9 mouse cellular contexts compared by ENCODE assay signal in genomic region chr10:60808447-60808846, GRCm38 (mm10). TPM values are rescaled to one million over a fixed set of nuclear protein-coding genes. Genes with fewer than 3 reads are reported as not detected.
DNase-seq lines count a peak whose midpoint lies in the region; ATAC-seq and TF ChIP-seq lines count a peak whose summit lies in the region.
"Had no signal": no experiment of that assay in that cellular context is flagged by ENCODE, and none has a peak within 500 bp of the region (broad histone marks: within the 10 kb centered on the region; RNA-seq: fewer than 3 reads in every experiment).

No protein-coding gene starts in this region.

- WGBS in kidney, embryonic 14.5 days, result 73% methylated on average over 6 of the region's 6 CpGs
- WGBS in kidney, adult 2 months, result 71% methylated on average over 6 of the region's 6 CpGs
- 59% methylated on average over 6 of the region's 6 CpGs for WGBS in limb, embryonic 14.5 days

- H3K4me1 ChIP-seq in kidney, embryonic 14.5 days (ENCODE audit: control insufficient read depth, insufficient read depth, low read length), result peaks cover 52% of the 10 kb centered on the region
- H3K4me1 ChIP-seq in kidney, adult 2 months (ENCODE audit: control insufficient read depth, insufficient read depth, low read length), result no peaks in the 10 kb centered on the region
- H3K4me1 ChIP-seq in limb, embryonic 14.5 days (ENCODE audit: control insufficient read depth, insufficient read depth, low read length), result peaks cover 68% of the 10 kb centered on the region

- no peak for TF ChIP-seq POLR2A in kidney, adult 2 months (IDR thresholded peaks at IDR 0.05; ENCODE audit: low read depth, low read length)
- TF ChIP-seq POLR2A in limb, embryonic 14.5 days (IDR thresholded peaks at IDR 0.05; ENCODE audit: borderline replicate concordance, extremely low read depth, insufficient read depth, insufficient read length), result no peak

- H3K9ac ChIP-seq in kidney, embryonic 14.5 days (ENCODE audit: low read depth, low read length), result no peak overlapping the region
- H3K9ac ChIP-seq in limb, embryonic 14.5 days (ENCODE audit: low read depth, low read length, severe bottlenecking), result no peak overlapping the region

- no peak for DNase-seq in kidney, adult 2 months
- DNase-seq in CD4-positive helper T cell, adult 2 months (ENCODE audit: low read depth, low spot score), result peak; percentile 26
- no peak for DNase-seq in limb, embryonic 14.5 days (ENCODE audit: low spot score)
- no peak for DNase-seq in left cerebral cortex, adult 2 months (ENCODE audit: extremely low spot score in 1 of 2, low spot score in 2 of 2)
- no peak for DNase-seq in cerebellum, adult 11-12 months
- no peak for DNase-seq in right cerebral cortex, postnatal 25 days

- no peaks in the 10 kb centered on the region for H3K36me3 ChIP-seq in kidney, embryonic 14.5 days (ENCODE audit: control insufficient read depth, insufficient read depth, low read length)
- no peaks in the 10 kb centered on the region for H3K36me3 ChIP-seq in kidney, adult 2 months (ENCODE audit: control insufficient read depth, insufficient read depth, low read length)
- H3K36me3 ChIP-seq in limb, embryonic 14.5 days (ENCODE audit: control insufficient read depth, insufficient read depth, low read length), result no peaks in the 10 kb centered on the region

- H3K27me3 ChIP-seq in kidney, embryonic 14.5 days (ENCODE audit: control insufficient read depth, insufficient read depth, low read length), result peaks cover 4% of the 10 kb centered on the region; the same call in 1 of the 2 replicates
- H3K27me3 ChIP-seq in kidney, adult 2 months (replicated peaks; ENCODE audit: control insufficient read depth, insufficient read depth, low read length), result no peaks in the 10 kb centered on the region
- H3K27me3 ChIP-seq in limb, embryonic 14.5 days (ENCODE audit: control insufficient read depth, insufficient read depth, low read length), result no peaks in the 10 kb centered on the region

- H3K4me3 ChIP-seq in kidney, embryonic 14.5 days (ENCODE audit: low read length), result no peak overlapping the region
- no peak overlapping the region for H3K4me3 ChIP-seq in kidney, adult 2 months (ENCODE audit: insufficient read depth, low read depth, low read length)
- no peak overlapping the region for H3K4me3 ChIP-seq in limb, embryonic 14.5 days (replicated peaks; ENCODE audit: low read length)
- no peak overlapping the region for H3K4me3 ChIP-seq in left cerebral cortex, adult 2 months

- ATAC-seq in kidney, embryonic 14.5 days (ENCODE audit: low FRiP score, low TSS enrichment), result no peak
- peak; percentile 89 for ATAC-seq in common myeloid progenitor, adult 5-6 weeks (replicated peaks; ENCODE audit: low read depth, poor library complexity, severe bottlenecking)
- no peak for ATAC-seq in limb, embryonic 14.5 days (ENCODE audit: low FRiP score, low read depth)

- intact Hi-C loops in left cerebral cortex, adult 2 months (cut with DNase I), result no loop called here

- H3K9me3 ChIP-seq in kidney, embryonic 14.5 days (ENCODE audit: control insufficient read depth, low read length), result no peaks in the 10 kb centered on the region
- H3K9me3 ChIP-seq in limb, embryonic 14.5 days (ENCODE audit: control insufficient read depth, low read length), result no peaks in the 10 kb centered on the region

- H3K4me2 ChIP-seq in kidney, embryonic 14.5 days (replicated peaks; ENCODE audit: low read depth, low read length), result no peak overlapping the region
- H3K4me2 ChIP-seq in limb, embryonic 14.5 days (replicated peaks; ENCODE audit: low read depth, low read length, severe bottlenecking), result 0 out of 2 replicates have a peak overlapping the region, but pooled peaks have one; percentile 39

- H3K27ac ChIP-seq in kidney, embryonic 14.5 days (ENCODE audit: low read depth, low read length), result peak overlapping the region; percentile 68
- no peak overlapping the region for H3K27ac ChIP-seq in kidney, adult 2 months (ENCODE audit: insufficient read depth, low read depth, low read length)
- peak overlapping the region; percentile 74 for H3K27ac ChIP-seq in limb, embryonic 14.5 days (replicated peaks; ENCODE audit: low read depth, low read length)
- no peak overlapping the region for H3K27ac ChIP-seq in left cerebral cortex, adult 2 months

- TF ChIP-seq CTCF in kidney, adult 2 months (conservative IDR thresholded peaks at IDR 0.05; ENCODE audit: insufficient read depth, insufficient read length, low read depth, low read length), result no peak
- TF ChIP-seq CTCF in left cerebral cortex, adult 2 months (IDR thresholded peaks at IDR 0.05), result no peak

RNA-seq across cellular contexts. Expression of gene Unc5b, which starts 22.9 kb away (rescaled TPM):
- 7.9 and 10.1 TPM in 2 replicates for polyA plus RNA-seq in kidney, embryonic 14.5 days (2014; fragmentation: Nextera tagmentation; extraction: Ambion mirVana)
- polyA plus RNA-seq in kidney, adult 2 months (2012; rRNA removed), result 6.1 and 6.2 TPM in 2 replicates
- not detected in 2 replicates for total RNA-seq in common myeloid progenitor, adult 5-6 weeks (2017)
- polyA plus RNA-seq in limb, embryonic 14.5 days (2012; rRNA removed), result 21.8 and 29.6 TPM in 2 replicates
- polyA plus RNA-seq in limb, embryonic 14.5 days (2014; fragmentation: Nextera tagmentation; extraction: Ambion mirVana), result 6.2 and 7.0 TPM in 2 replicates
- 10 to 100 TPM in 1 of 2 experiments, 1 to 10 TPM in 1; 9.0 to 10.3 TPM for total RNA-seq in left cerebral cortex, adult 2 months (2021)
- total RNA-seq: neutrophil, adult 5-6 weeks had no signal

RNA-seq across cellular contexts. Expression of gene Slc29a3, which starts 55.9 kb away (rescaled TPM):
- polyA plus RNA-seq in kidney, embryonic 14.5 days (2014; fragmentation: Nextera tagmentation; extraction: Ambion mirVana), result 4.0 and 10.8 TPM in 2 replicates
- polyA plus RNA-seq in kidney, adult 2 months (2012; rRNA removed), result 38.6 and 43.5 TPM in 2 replicates
- total RNA-seq in common myeloid progenitor, adult 5-6 weeks (2017), result 12.5 and 16.9 TPM in 2 replicates
- polyA plus RNA-seq in limb, embryonic 14.5 days (2012; rRNA removed), result 10.0 and 13.7 TPM in 2 replicates
- polyA plus RNA-seq in limb, embryonic 14.5 days (2014; fragmentation: Nextera tagmentation; extraction: Ambion mirVana), result 10.4 and 10.6 TPM in 2 replicates
- 10 to 100 TPM; 13.0 to 13.2 TPM for total RNA-seq in left cerebral cortex, adult 2 months (2021)

Comparison
In these comparisons a context has a peak if more than half of its experiments do, and no peak if none do; other contexts are left out.
1. H3K27ac ChIP-seq: peak in kidney, embryonic 14.5 days (single experiment) and limb, embryonic 14.5 days (single experiment); none in kidney, adult 2 months (single experiment) and left cerebral cortex, adult 2 months (single experiment).